23 mouse cellular contexts compared by ENCODE assay signal in genomic region chr13:64214891-64215290, GRCm38 (mm10). TPM values are rescaled to one million over a fixed set of nuclear protein-coding genes. Genes with fewer than 3 reads are reported as not detected.
A peak's percentile ranks its signal among the peaks of the same experiment; 100 is the strongest.
DNase-seq lines count a peak whose midpoint lies in the region; ATAC-seq lines count a peak whose summit lies in the region.
"Had no signal": no experiment of that assay in that cellular context is flagged by ENCODE, and none has a peak within 500 bp of the region (broad histone marks: within the 10 kb centered on the region; RNA-seq: fewer than 3 reads in every experiment).

No protein-coding gene starts in this region.

- no peak for ATAC-seq in embryonic facial prominence, embryonic 15.5 days (ENCODE audit: insufficient number of reproducible peaks, low FRiP score, low TSS enrichment, low read depth)
- ATAC-seq: activated CD4-positive, CD25-positive, alpha-beta regulatory T cell, adult 4 months; CD4-positive, CD25-positive, alpha-beta regulatory T cell, adult 4 months; forebrain, embryonic 14.5 days; forebrain, embryonic 16.5 days; Patski had no signal

- H3K4me1 ChIP-seq in embryonic facial prominence, embryonic 15.5 days = peaks cover 4% of the 10 kb centered on the region; the same call in 1 of the 2 replicates
- H3K4me1 ChIP-seq in embryonic facial prominence, embryonic 10.5 days = no peaks in the 10 kb centered on the region
- H3K4me1 ChIP-seq: embryonic facial prominence, embryonic 13.5 days had no signal

- no peaks in the 10 kb centered on the region for H3K27me3 ChIP-seq in embryonic facial prominence, embryonic 15.5 days
- no peaks in the 10 kb centered on the region for H3K27me3 ChIP-seq in embryonic facial prominence, embryonic 10.5 days (replicated peaks; ENCODE audit: low read depth, poor library complexity, severe bottlenecking)
- H3K27me3 ChIP-seq: CH12.LX; embryonic facial prominence, embryonic 13.5 days; Patski had no signal

- DNase-seq in embryonic facial prominence, embryonic 10.5 days (ENCODE audit: low spot score) = no peak
- peak; percentile 73 for DNase-seq in heart, adult 11 months
- DNase-seq in heart, postnatal 4 days = no peak
- DNase-seq in right cerebral cortex, postnatal 4 days = peak; percentile 8
- DNase-seq in right cerebral cortex, postnatal 36 days (ENCODE audit: low spot score in 2 of 2) = no peak
- DNase-seq: adrenal gland, adult 8-10 months; adrenal gland, postnatal 14 days; adrenal gland, postnatal 36 days; B cell, adult 2 months; cerebellum, adult 11-12 months; cerebellum, adult 2 months; cerebellum, adult 9-10 months; cerebellum, postnatal 10 days; cerebellum, postnatal 25 days had no signal

- no peaks in the 10 kb centered on the region for H3K9me3 ChIP-seq in embryonic facial prominence, embryonic 15.5 days (replicated peaks)
- H3K9me3 ChIP-seq in embryonic facial prominence, embryonic 10.5 days = no peaks in the 10 kb centered on the region
- H3K9me3 ChIP-seq: embryonic facial prominence, embryonic 13.5 days; G1E had no signal

- H3K4me3 ChIP-seq in embryonic facial prominence, embryonic 15.5 days (replicated peaks) = no peak overlapping the region
- no peak overlapping the region for H3K4me3 ChIP-seq in embryonic facial prominence, embryonic 10.5 days
- H3K4me3 ChIP-seq: embryonic facial prominence, embryonic 13.5 days had no signal

- no peak overlapping the region for H3K9ac ChIP-seq in embryonic facial prominence, embryonic 15.5 days
- H3K9ac ChIP-seq: embryonic facial prominence, embryonic 13.5 days had no signal

- H3K27ac ChIP-seq in embryonic facial prominence, embryonic 15.5 days (replicated peaks) = 0 out of 2 replicates have a peak overlapping the region, but pooled peaks have one; percentile 3
- H3K27ac ChIP-seq in embryonic facial prominence, embryonic 10.5 days (replicated peaks) = no peak overlapping the region
- H3K27ac ChIP-seq: embryonic facial prominence, embryonic 13.5 days had no signal

- no peaks in the 10 kb centered on the region for H3K36me3 ChIP-seq in embryonic facial prominence, embryonic 15.5 days
- H3K36me3 ChIP-seq in embryonic facial prominence, embryonic 10.5 days (replicated peaks) = peaks cover 43% of the 10 kb centered on the region
- H3K36me3 ChIP-seq: G1E had no signal

- H3K4me2 ChIP-seq in embryonic facial prominence, embryonic 15.5 days (replicated peaks) = no peak overlapping the region
- H3K4me2 ChIP-seq: embryonic facial prominence, embryonic 13.5 days had no signal

- 88% methylated on average over 5 of the region's 5 CpGs for WGBS in embryonic facial prominence, embryonic 15.5 days
- WGBS in embryonic facial prominence, embryonic 10.5 days = 94% methylated on average over 5 of the region's 5 CpGs

RNA-seq across cellular contexts. Expression of gene Habp4, which starts 53.3 kb away (rescaled TPM):
- 24.8 and 26.4 TPM in 2 replicates for polyA plus RNA-seq in embryonic facial prominence, embryonic 15.5 days (2015; fragmentation: Nextera tagmentation; extraction: Ambion mirVana)
- polyA plus RNA-seq in embryonic facial prominence, embryonic 10.5 days (2016; fragmentation: Nextera tagmentation; extraction: Ambion mirVana) = 17.4 and 19.5 TPM in 2 replicates
- 10 to 100 TPM; 63.7 to 64.7 TPM for total RNA-seq in heart, postnatal 4 days (2021)

Comparison
In these comparisons a context has a peak if more than half of its experiments do, and no peak if none do; other contexts are left out.
1. DNase-seq: peak in heart, adult 11 months (single experiment) and right cerebral cortex, postnatal 4 days (single experiment); none in embryonic facial prominence, embryonic 10.5 days (single experiment), heart, postnatal 4 days (single experiment) and right cerebral cortex, postnatal 36 days (0 of 2).